Mouse (Mus musculus): ENCODE measurements around the gene A530084C06Rik. TPM values are rescaled to one million over a fixed set of nuclear protein-coding genes. Genes with fewer than 3 reads are reported as not detected.

The A530084C06Rik gene
- polyA plus RNA-seq, 1 experiment from 2014 or later: not detected

DNA sequence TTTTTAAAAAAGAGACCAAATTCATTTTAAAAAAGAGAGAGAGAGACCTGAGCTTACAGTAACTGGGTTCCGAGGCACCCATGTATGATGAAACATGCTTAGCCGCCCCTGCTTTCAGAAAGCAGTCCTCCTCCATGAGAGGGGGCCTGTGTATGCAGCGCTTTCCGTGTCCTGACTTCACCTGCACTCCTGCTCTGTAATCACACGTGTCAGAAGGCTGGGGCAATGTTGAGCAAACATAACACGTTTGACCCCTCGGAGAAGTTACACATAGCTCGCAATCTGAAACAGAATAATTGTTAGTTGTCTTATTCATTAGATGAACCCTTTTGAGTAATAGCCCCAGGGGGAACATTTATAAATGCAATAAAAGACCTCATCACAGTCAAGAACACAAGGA lies 8.0 kb upstream of the A530084C06Rik start:
- no peak overlapping the region for H3K4me2 ChIP-seq
- 71% methylated on average over 8 of the region's 8 CpGs for WGBS
- no peak overlapping the region for H3K4me3 ChIP-seq
- peaks cover 26% of the 10 kb centered on the region for H3K4me1 ChIP-seq
- peaks cover 75% of the 10 kb centered on the region for H3K27me3 ChIP-seq (replicated peaks)
- no peak overlapping the region for H3K9ac ChIP-seq
- no peak for ATAC-seq (ENCODE audit: extremely low read depth, insufficient number of reproducible peaks, low FRiP score, low TSS enrichment)
- no peaks in the 10 kb centered on the region for H3K36me3 ChIP-seq
- H3K27ac ChIP-seq (replicated peaks): no peak overlapping the region
- H3K9me3 ChIP-seq: no peaks in the 10 kb centered on the region

GRCm38 (mm10) chr13:31564394-31564793 lies 5.3 kb upstream of the A530084C06Rik start:
- no peak for ATAC-seq (ENCODE audit: extremely low read depth, insufficient number of reproducible peaks, low FRiP score, low TSS enrichment)
- peak overlapping the region; percentile 18; the same call in 1 of the 2 replicates for H3K4me2 ChIP-seq
- H3K9me3 ChIP-seq: no peaks in the 10 kb centered on the region
- H3K36me3 ChIP-seq: no peaks in the 10 kb centered on the region
- WGBS: 34% methylated on average over 6 of the region's 6 CpGs
- peaks cover 80% of the 10 kb centered on the region for H3K27me3 ChIP-seq (replicated peaks)
- H3K27ac ChIP-seq (replicated peaks): no peak overlapping the region
- H3K4me3 ChIP-seq: no peak overlapping the region
- H3K9ac ChIP-seq: no peak overlapping the region
- peaks cover 29% of the 10 kb centered on the region for H3K4me1 ChIP-seq

GRCm38 (mm10) chr13:31559419-31560144 lies 449 bp upstream of the A530084C06Rik start:
- H3K4me3 ChIP-seq: peak overlapping the region; percentile 72
- no peak overlapping the region for H3K27ac ChIP-seq (replicated peaks)
- peak overlapping the region; percentile 62 for H3K9ac ChIP-seq
- H3K27me3 ChIP-seq (replicated peaks): peaks cover 95% of the 10 kb centered on the region
- WGBS: under 1% methylated on average over 84 of the region's 92 CpGs
- H3K9me3 ChIP-seq: no peaks in the 10 kb centered on the region
- peak overlapping the region; percentile 99 for H3K4me2 ChIP-seq
- ATAC-seq (ENCODE audit: extremely low read depth, insufficient number of reproducible peaks, low FRiP score, low TSS enrichment): peak; percentile 37; the same call in 1 of the 2 replicates
- no peaks in the 10 kb centered on the region for H3K36me3 ChIP-seq
- H3K4me1 ChIP-seq: peaks cover 32% of the 10 kb centered on the region

GRCm38 (mm10) chr13:31557768-31558520 lies 1.2 kb downstream of the A530084C06Rik start:
- H3K9ac ChIP-seq: peak overlapping the region; percentile 77
- no peaks in the 10 kb centered on the region for H3K9me3 ChIP-seq
- H3K4me2 ChIP-seq: peak overlapping the region; percentile 99
- peaks cover 99% of the 10 kb centered on the region for H3K27me3 ChIP-seq (replicated peaks)
- WGBS: under 1% methylated on average over 73 of the region's 73 CpGs
- H3K27ac ChIP-seq (replicated peaks): no peak overlapping the region
- ATAC-seq (ENCODE audit: extremely low read depth, insufficient number of reproducible peaks, low FRiP score, low TSS enrichment): no peak
- no peaks in the 10 kb centered on the region for H3K36me3 ChIP-seq
- peaks cover 28% of the 10 kb centered on the region for H3K4me1 ChIP-seq
- peak overlapping the region; percentile 72 for H3K4me3 ChIP-seq

GRCm38 (mm10) chr13:31556964-31557767 lies 2.0 kb downstream of the A530084C06Rik start:
- H3K9me3 ChIP-seq: no peaks in the 10 kb centered on the region
- H3K9ac ChIP-seq: peak overlapping the region; percentile 77; the same call in 1 of the 2 replicates
- 6% methylated on average over 24 of the region's 24 CpGs for WGBS
- H3K27me3 ChIP-seq (replicated peaks): peaks cover 91% of the 10 kb centered on the region
- H3K36me3 ChIP-seq: no peaks in the 10 kb centered on the region
- H3K27ac ChIP-seq (replicated peaks): no peak overlapping the region
- peak overlapping the region; percentile 72 for H3K4me3 ChIP-seq
- peak overlapping the region; percentile 99 for H3K4me2 ChIP-seq
- no peak for ATAC-seq (ENCODE audit: extremely low read depth, insufficient number of reproducible peaks, low FRiP score, low TSS enrichment)
- peaks cover 28% of the 10 kb centered on the region for H3K4me1 ChIP-seq

- Histone ChIP-seq H3K36me3 (no peaks in the 10 kb centered on the region), H3K4me3 (peak within 1 kb of the TSS; percentile 72; the same call in 1 of the 2 replicates), H3K27me3 (replicated peaks) (peaks cover 78% of the 10 kb centered on the region), H3K9ac (no peak within 1 kb of the TSS), H3K4me2 (peak within 1 kb of the TSS; percentile 99; the same call in 1 of the 2 replicates), H3K27ac (replicated peaks) (no peak within 1 kb of the TSS), H3K9me3 (no peaks in the 10 kb centered on the region), H3K4me1 (peaks cover 28% of the 10 kb centered on the region)
- no peak for ATAC-seq (ENCODE audit: extremely low read depth, insufficient number of reproducible peaks, low FRiP score, low TSS enrichment)
- 70% methylated on average over 4 of the region's 4 CpGs for WGBS
Observed at GRCm38 (mm10) chr13:31555834-31556233, 3.3 kb downstream of the A530084C06Rik start, which contains the start of gene Foxq1. Foxq1 (plus strand) TSS chr13:31556134.

DNA sequence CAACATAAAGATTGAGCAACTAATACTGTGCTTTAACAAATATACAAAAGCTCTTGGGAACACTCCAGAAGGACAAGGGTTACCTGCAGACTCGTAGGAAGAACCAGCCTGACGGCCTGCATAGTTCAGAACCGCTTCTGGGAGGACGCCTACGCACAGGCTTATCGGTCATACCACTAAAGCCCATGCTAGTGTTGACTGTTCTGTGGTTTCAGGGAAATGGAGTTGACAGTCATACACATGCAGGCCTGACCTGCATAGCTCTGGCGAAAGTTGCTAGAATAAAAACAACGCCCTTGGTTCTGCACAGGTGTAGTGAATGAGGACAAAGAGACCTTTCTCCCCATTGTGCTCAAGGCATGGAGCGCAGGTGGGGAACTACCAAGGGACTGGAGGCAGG lies 11.5 kb downstream of the A530084C06Rik start:
- Histone ChIP-seq H3K4me2 (no peak overlapping the region), H3K27me3 (replicated peaks) (no peaks in the 10 kb centered on the region; the same call in 1 of the 2 replicates), H3K4me3 (no peak overlapping the region), H3K4me1 (no peaks in the 10 kb centered on the region), H3K9me3 (no peaks in the 10 kb centered on the region), H3K36me3 (no peaks in the 10 kb centered on the region), H3K9ac (no peak overlapping the region), H3K27ac (replicated peaks) (no peak overlapping the region)
- ATAC-seq (ENCODE audit: extremely low read depth, insufficient number of reproducible peaks, low FRiP score, low TSS enrichment): no peak
- WGBS: 73% methylated on average over 9 of the region's 9 CpGs

GRCm38 (mm10) chr13:31547204-31547603 lies 11.9 kb downstream of the A530084C06Rik start:
- Histone ChIP-seq H3K9ac (no peak overlapping the region), H3K27ac (replicated peaks) (no peak overlapping the region), H3K27me3 (replicated peaks) (no peaks in the 10 kb centered on the region; the same call in 1 of the 2 replicates), H3K4me2 (no peak overlapping the region), H3K9me3 (no peaks in the 10 kb centered on the region), H3K36me3 (no peaks in the 10 kb centered on the region), H3K4me1 (no peaks in the 10 kb centered on the region), H3K4me3 (no peak overlapping the region)
- 66% methylated on average over 3 of the region's 3 CpGs for WGBS
- no peak for ATAC-seq (ENCODE audit: extremely low read depth, insufficient number of reproducible peaks, low FRiP score, low TSS enrichment)

- WGBS: 56% methylated on average over 2 of the region's 2 CpGs
- Histone ChIP-seq H3K27ac (replicated peaks) (no peak overlapping the region), H3K4me2 (no peak overlapping the region), H3K9ac (no peak overlapping the region), H3K36me3 (no peaks in the 10 kb centered on the region), H3K4me3 (no peak overlapping the region), H3K9me3 (no peaks in the 10 kb centered on the region), H3K4me1 (no peaks in the 10 kb centered on the region), H3K27me3 (replicated peaks) (no peaks in the 10 kb centered on the region; the same call in 1 of the 2 replicates)
- ATAC-seq (ENCODE audit: extremely low read depth, insufficient number of reproducible peaks, low FRiP score, low TSS enrichment): no peak
Observed at GRCm38 (mm10) chr13:31546784-31547183, 12.3 kb downstream of the A530084C06Rik start.

GRCm38 (mm10) chr13:31543021-31543420 lies 16.1 kb downstream of the A530084C06Rik start:
- H3K9ac ChIP-seq: no peak overlapping the region
- no peak overlapping the region for H3K27ac ChIP-seq (replicated peaks)
- H3K4me3 ChIP-seq: no peak overlapping the region
- no peak overlapping the region for H3K4me2 ChIP-seq
- no peak for ATAC-seq (ENCODE audit: extremely low read depth, insufficient number of reproducible peaks, low FRiP score, low TSS enrichment)
- H3K36me3 ChIP-seq: no peaks in the 10 kb centered on the region
- H3K9me3 ChIP-seq: no peaks in the 10 kb centered on the region
- no peaks in the 10 kb centered on the region for H3K4me1 ChIP-seq
- WGBS: 88% methylated on average over 5 of the region's 5 CpGs
- no peaks in the 10 kb centered on the region; the same call in 1 of the 2 replicates for H3K27me3 ChIP-seq (replicated peaks)

DNA sequence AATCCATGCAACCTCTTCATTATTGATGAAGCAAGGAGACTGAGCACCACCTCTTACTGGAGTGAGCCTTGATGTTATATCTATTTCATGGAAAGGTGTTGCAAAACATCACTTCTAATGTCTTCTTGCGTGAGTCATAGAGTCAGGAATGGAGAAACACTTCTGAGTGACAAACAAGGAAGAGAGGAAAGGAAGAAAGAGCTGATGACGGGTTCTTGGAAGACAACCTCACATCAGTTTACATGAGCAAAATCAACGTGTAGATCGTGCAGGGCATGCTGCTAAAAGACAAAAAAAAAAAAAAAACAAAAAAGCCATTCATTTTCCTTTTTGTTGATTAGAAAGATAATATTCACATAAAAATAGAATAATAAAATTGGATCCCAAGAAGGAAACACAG lies 24.4 kb downstream of the A530084C06Rik start:
- ATAC-seq (ENCODE audit: extremely low read depth, insufficient number of reproducible peaks, low FRiP score, low TSS enrichment): no peak
- H3K4me1 ChIP-seq: peaks cover 9% of the 10 kb centered on the region
- H3K27me3 ChIP-seq (replicated peaks): no peaks in the 10 kb centered on the region
- H3K9ac ChIP-seq: no peak overlapping the region
- H3K9me3 ChIP-seq: no peaks in the 10 kb centered on the region
- 81% methylated on average over 4 of the region's 4 CpGs for WGBS
- H3K4me2 ChIP-seq: no peak overlapping the region
- H3K36me3 ChIP-seq: no peaks in the 10 kb centered on the region
- H3K4me3 ChIP-seq: no peak overlapping the region
- no peak overlapping the region for H3K27ac ChIP-seq (replicated peaks)

All from heart, embryonic 13.5 days (tissue).